Mouse (Mus musculus): ENCODE data around the gene Gbp2b.
"Not testable (repeated sequence)": the region's sequence is repeated elsewhere in the genome, so short reads cannot be mapped to it uniquely, and the experiment has no call there.

Gbp2b gene

GRCm38 (mm10) chr3:142620956-142621562 lies 26.4 kb downstream of the Gbp2b start:
- no peak for DNase-seq (ENCODE audit: low spot score in 2 of 2)

GRCm38 (mm10) chr3:142630385-142630784 lies 35.7 kb downstream of the Gbp2b start:
- no peak for DNase-seq (ENCODE audit: low spot score in 2 of 2)

GRCm38 (mm10) chr3:142640201-142640600 lies 45.6 kb downstream of the Gbp2b start:
- peak; percentile 45 to 55 for DNase-seq (ENCODE audit: low spot score in 2 of 2)

- peak; percentile 78 to 84 for DNase-seq (ENCODE audit: low spot score in 2 of 2)
Observed at GRCm38 (mm10) chr3:142645949-142646348, 51.3 kb downstream of the Gbp2b start.

- DNase-seq (ENCODE audit: low spot score in 2 of 2): not testable (repeated sequence)
Observed at GRCm38 (mm10) chr3:142647836-142648235, 53.2 kb downstream of the Gbp2b start.

- no peak for DNase-seq (ENCODE audit: low spot score in 2 of 2)
Observed at GRCm38 (mm10) chr3:142650205-142650604, 55.6 kb downstream of the Gbp2b start.

GRCm38 (mm10) chr3:142664723-142665122 lies 70.1 kb downstream of the Gbp2b start:
- no peak for DNase-seq (ENCODE audit: low spot score in 2 of 2)
